Mouse (Mus musculus) embryonic facial prominence, embryonic 15.5 days (tissue): ENCODE measurements around the gene Pdia3. TPM values are rescaled to one million over a fixed set of nuclear protein-coding genes. Genes with fewer than 3 reads are reported as not detected.
A peak's percentile ranks its signal among the peaks of the same experiment; 100 is the strongest.
"Not testable (repeated sequence)": the region's sequence is repeated elsewhere in the genome, so short reads cannot be mapped to it uniquely, and the experiment has no call there.

Source experiments
- ATAC-seq: fragments of 200-750 bp; cut with Nextera tagmentation; 2 replicates; pipeline ENCODE4 v1.8.0; 2017; ENCODE audit warnings: low read depth, moderate TSS enrichment; ENCODE audit not compliant: insufficient number of reproducible peaks, low FRiP score, low TSS enrichment
- H3K27ac ChIP-seq: fragments of 300-500 bp; sonication (generic); replicated peaks from 2 replicates; pipeline ENCODE4 v1.5.1; 2015; ENCODE audit warnings: mild to moderate bottlenecking, inconsistent platforms
- H3K27me3 ChIP-seq: fragments of 300-500 bp; sonication (generic); 2 replicates; pipeline ENCODE4 v1.6.1; 2015; ENCODE audit warnings: inconsistent platforms
- H3K36me3 ChIP-seq: fragments of 300-500 bp; sonication (generic); 2 replicates; pipeline ENCODE4 v1.6.1; 2015; ENCODE audit warnings: mild to moderate bottlenecking, inconsistent platforms
- H3K4me1 ChIP-seq: fragments of 300-500 bp; sonication (generic); 2 replicates; pipeline ENCODE4 v1.6.1; 2015; ENCODE audit warnings: inconsistent platforms
- H3K4me2 ChIP-seq: fragments of 300-500 bp; sonication (generic); replicated peaks from 2 replicates; pipeline ENCODE4 v1.6.1; 2015; ENCODE audit warnings: mild to moderate bottlenecking, inconsistent platforms
- H3K4me3 ChIP-seq: fragments of 300-500 bp; sonication (generic); replicated peaks from 2 replicates; pipeline ENCODE4 v1.5.1; 2015; ENCODE audit warnings: mild to moderate bottlenecking, inconsistent platforms
- H3K9ac ChIP-seq: fragments of 300-500 bp; sonication (generic); 2 replicates; pipeline ENCODE4 v1.6.1; 2015; ENCODE audit warnings: inconsistent platforms
- H3K9me3 ChIP-seq: fragments of 300-500 bp; sonication (generic); replicated peaks from 2 replicates; pipeline ENCODE4 v1.6.1; 2016; ENCODE audit warnings: inconsistent platforms
- WGBS: fragments of 180-500 bp; shearing (Covaris S2); methylation state at CpG from one replicate; pipeline ENCODE4 v1.1.7; 2015; 5-methylcytosine and 5-hydroxymethylcytosine counted together
- polyA plus RNA-seq: library from polyadenylated mRNA; unstranded; fragments of >200 nt; fragmentation: Nextera tagmentation; extraction: Ambion mirVana; gene quantifications from 2 replicates; pipeline ENCODE4 v1.2.1, GENCODE M21; 2015

The Pdia3 gene
- polyA plus RNA-seq, 1 experiment from 2014 or later, result 770 TPM

DNA sequence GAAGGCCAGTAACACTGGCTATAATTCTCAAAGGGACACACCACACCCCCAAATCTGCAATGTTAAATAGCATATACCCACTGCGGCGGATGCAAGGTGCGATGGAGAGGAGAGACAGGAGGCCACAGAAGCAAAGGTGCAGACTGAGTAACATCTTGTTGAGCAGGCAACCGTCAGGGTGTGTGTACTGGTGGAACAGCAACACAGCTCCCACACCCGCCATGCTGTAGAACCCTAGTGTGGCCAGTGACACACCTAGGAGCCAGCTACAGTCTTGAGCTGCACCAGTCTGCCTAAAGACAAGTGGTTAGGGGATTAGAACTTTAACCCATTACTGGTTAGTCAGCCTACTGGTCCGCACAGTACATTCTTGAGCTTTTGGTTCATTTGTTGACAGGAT is 40.3 kb downstream of the Pdia3 start:
- H3K4me1 ChIP-seq, result peaks cover 38% of the 10 kb centered on the region
- no peak overlapping the region for H3K27ac ChIP-seq
- no peak for ATAC-seq
- H3K4me3 ChIP-seq, result no peak overlapping the region
- H3K9ac ChIP-seq, result no peak overlapping the region
- H3K9me3 ChIP-seq, result no peaks in the 10 kb centered on the region
- H3K36me3 ChIP-seq, result peaks cover 35% of the 10 kb centered on the region
- H3K4me2 ChIP-seq, result no peak overlapping the region
- no peaks in the 10 kb centered on the region for H3K27me3 ChIP-seq
- 84% methylated on average over 6 of the region's 6 CpGs for WGBS

DNA sequence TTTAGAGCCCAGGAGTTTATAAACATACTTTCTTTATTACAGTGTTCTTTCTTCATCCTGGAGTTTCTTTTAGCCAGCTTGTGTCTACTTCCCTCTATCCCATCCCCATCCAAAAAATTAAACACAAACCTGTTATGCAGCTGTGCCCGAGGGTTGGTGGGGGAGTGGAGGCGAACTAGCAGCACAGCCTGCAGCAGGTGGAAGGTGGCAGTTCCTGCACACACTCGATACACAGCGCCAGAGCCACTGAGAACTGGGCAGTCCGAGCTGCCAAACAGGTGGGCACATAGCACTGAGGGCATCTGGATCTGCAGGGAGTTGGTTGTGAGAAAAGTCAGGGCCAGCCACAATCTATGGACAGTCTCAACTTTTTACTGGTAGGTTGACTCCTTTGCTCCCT is 42.0 kb downstream of the Pdia3 start:
- WGBS, result 71% methylated on average over 5 of the region's 5 CpGs
- H3K27ac ChIP-seq, result no peak overlapping the region
- H3K4me3 ChIP-seq, result no peak overlapping the region
- H3K9me3 ChIP-seq, result no peaks in the 10 kb centered on the region
- H3K4me2 ChIP-seq, result no peak overlapping the region
- no peak overlapping the region for H3K9ac ChIP-seq
- peaks cover 33% of the 10 kb centered on the region for H3K4me1 ChIP-seq
- H3K27me3 ChIP-seq, result no peaks in the 10 kb centered on the region
- ATAC-seq, result no peak
- peaks cover 37% of the 10 kb centered on the region for H3K36me3 ChIP-seq

DNA sequence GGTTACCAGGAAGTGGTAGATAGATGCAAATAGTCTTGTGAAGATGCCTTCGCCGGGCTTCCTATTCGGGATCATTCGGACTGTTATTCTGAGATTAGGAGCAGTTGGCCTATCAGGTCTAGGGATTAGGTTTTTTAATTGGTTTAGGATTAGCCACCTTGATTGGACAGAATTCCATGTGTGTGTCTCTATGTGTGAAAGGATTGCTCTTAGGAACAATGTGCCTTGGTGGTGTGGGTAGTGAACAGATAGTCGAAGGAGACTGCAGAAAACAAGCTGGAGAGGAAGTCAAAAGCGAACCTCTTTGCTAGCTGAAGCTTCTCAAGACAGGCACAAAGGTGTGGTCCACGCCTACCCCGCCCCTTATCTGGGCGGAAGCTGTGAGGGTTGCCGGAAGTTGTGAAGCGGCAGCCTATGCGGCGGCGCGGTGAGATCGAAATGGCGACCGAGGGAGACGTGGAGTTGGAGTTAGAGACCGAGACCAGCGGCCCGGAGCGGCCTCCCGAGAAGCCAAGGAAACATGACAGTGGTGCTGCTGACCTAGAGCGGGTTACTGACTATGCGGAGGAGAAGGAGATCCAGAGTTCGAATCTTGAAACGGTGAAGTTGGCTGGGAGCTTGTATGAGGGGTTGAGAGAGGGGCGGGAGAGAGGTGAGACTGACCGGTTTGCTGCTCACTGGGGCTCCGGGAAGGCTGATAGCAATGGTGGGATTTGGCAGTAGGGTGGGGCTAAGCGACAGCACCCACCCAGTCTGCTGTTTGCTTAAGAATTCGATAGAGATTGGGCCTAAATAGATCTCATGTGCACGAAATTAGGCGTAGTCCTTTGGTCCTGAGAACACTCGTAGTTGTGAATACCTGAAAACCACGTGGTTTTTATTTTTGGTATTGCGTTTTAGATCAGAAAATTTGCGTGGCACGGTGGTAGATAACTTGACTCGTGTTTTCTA is 43.4 kb downstream of the Pdia3 start, which contains the start of gene Serinc4:
Gene Serinc4 (minus strand): TSS at position 90 of the 951 bp plus-strand sequence.
- ATAC-seq, result peak; percentile 82

DNA sequence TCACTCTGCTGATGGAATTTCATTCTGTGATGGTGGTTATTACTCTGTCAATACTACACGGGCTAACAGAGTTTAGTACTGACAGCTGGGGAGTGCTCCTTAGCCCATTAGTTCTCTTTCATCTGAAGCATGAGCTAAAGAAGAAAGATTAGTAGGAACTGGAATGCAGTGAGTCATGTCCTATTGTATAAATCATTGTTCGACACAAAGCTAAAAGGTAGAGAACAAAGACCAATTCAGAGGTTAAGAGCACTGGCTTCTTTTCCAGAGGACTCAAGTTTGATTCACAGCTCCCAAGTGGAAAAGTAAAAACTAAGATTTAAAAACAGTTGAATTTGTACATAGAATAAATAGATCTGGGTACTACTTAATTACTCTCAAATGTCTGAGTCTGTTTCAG is 46.5 kb downstream of the Pdia3 start:
- H3K27ac ChIP-seq, result no peak overlapping the region
- H3K4me1 ChIP-seq, result peaks cover 11% of the 10 kb centered on the region
- WGBS, result 70% methylated on average over 2 of the region's 2 CpGs
- no peaks in the 10 kb centered on the region for H3K9me3 ChIP-seq
- no peak overlapping the region for H3K4me2 ChIP-seq
- ATAC-seq, result no peak
- no peak overlapping the region for H3K9ac ChIP-seq
- peaks cover 11% of the 10 kb centered on the region; the same call in 1 of the 2 replicates for H3K36me3 ChIP-seq
- H3K4me3 ChIP-seq, result no peak overlapping the region
- H3K27me3 ChIP-seq, result no peaks in the 10 kb centered on the region

More for the DNA sequence above, 43.4 kb downstream of the Pdia3 start, which contains the start of gene Serinc4:
- peak within 1 kb of the TSS; percentile 53 for H3K4me2 ChIP-seq
- WGBS, result 4% methylated on average over 41 of the region's 41 CpGs
- H3K27ac ChIP-seq, result peak within 1 kb of the TSS; percentile 83
- H3K36me3 ChIP-seq, result peaks cover 32% of the 10 kb centered on the region
- no peaks in the 10 kb centered on the region for H3K27me3 ChIP-seq
- H3K9me3 ChIP-seq, result no peaks in the 10 kb centered on the region
- H3K4me3 ChIP-seq, result peak within 1 kb of the TSS; percentile 74
- peaks cover 23% of the 10 kb centered on the region for H3K4me1 ChIP-seq
- H3K9ac ChIP-seq, result peak within 1 kb of the TSS; percentile 71

DNA sequence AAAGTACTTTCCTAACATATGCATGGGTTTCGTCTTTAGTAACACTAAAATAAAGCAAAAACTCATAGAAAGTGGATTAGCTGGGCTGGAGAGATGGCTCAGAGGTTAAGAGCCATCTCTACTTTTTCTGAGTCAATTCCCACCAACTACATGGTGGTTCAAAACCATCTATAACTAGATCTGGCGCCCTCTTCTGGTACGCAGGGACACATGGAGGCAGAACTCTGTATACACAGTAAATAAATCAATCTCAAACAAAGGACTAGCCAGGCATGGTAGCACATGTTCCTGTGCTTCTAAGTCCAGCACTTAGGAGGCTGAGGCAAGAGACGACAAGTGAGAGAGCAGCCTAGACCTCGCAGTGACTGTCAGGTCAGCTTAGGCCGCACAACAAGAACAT is 55.4 kb downstream of the Pdia3 start:
- not testable (repeated sequence) for ATAC-seq, H3K9ac ChIP-seq, H3K4me2 ChIP-seq, H3K9me3 ChIP-seq, H3K27ac ChIP-seq, H3K4me1 ChIP-seq, H3K36me3 ChIP-seq, H3K4me3 ChIP-seq, H3K27me3 ChIP-seq
- 47% methylated on average over 3 of the region's 6 CpGs for WGBS

DNA sequence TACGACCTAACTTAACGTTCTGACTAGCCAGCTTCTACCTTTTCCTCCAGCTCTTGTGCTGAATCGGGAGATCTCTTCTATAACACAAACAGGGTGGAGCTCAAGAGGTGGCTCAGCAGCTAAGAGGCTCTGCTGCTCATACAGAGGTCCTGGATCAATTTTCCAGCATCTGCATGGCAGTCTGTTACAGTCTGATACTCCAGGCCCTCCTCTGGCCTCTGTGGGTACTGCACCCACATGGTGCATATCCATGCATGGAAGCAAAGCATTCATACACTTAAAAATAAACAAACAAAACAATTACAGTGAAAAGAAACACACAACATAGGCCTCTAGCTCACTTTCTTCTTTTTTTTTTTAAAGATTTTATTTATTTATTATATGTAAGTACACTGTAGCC is 59.2 kb downstream of the Pdia3 start:
- not testable (repeated sequence) for H3K9me3 ChIP-seq, H3K27me3 ChIP-seq, H3K27ac ChIP-seq, H3K9ac ChIP-seq, H3K36me3 ChIP-seq, ATAC-seq, H3K4me1 ChIP-seq
- 0 out of 2 replicates have a peak overlapping the region, but pooled peaks have one; percentile 65 for H3K4me3 ChIP-seq
- WGBS, result 96% methylated on average over 3 of the region's 3 CpGs
- H3K4me2 ChIP-seq, result peak overlapping the region; percentile 71

DNA sequence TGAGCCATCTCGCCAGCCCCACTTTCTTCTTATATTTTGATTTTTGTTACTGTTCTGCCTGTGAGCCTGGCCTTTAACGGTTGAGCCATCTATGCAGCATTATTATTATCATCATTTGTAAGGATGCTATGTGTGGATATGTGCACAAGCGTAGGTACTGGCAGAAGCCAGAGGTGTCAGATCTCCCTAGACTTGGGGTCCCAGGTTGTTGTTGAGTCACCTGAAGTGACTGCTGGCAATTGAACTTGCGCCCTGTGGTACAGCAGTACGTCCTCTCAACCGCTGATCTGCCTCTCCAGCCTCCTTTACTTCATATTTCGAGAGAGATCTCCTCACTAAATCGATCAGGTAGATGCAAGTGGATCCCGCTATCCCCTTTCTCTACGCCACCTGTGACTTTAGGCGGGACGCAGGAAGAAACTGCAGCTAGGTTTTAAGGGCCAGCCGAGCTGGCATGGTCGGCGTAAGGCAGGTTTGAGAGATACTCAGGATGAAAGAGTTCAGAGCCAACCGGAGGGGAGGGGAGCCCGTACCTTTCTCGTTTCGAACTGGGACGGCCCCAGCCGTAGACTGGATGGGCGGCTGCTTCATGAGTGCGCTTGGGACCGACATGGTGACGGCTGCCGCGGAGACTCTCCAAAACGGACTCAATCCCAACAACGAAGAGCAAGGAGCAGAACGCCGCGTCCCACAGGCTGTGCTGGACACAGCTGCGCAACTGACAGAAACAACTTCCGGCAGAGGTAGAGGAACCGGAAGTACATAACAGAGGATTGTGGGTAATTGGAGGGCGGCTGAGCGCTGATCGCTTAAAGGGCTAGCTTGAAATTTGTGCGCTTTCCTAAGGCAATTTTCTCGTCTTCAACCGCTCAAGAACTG is 60.0 kb downstream of the Pdia3 start, which contains the start of gene Mfap1b:
Gene Mfap1b (minus strand): TSS at position 767 of the 879 bp plus-strand sequence.
- H3K4me1 ChIP-seq, result not testable (repeated sequence)
- peak within 1 kb of the TSS; percentile 72 for H3K27ac ChIP-seq
- WGBS, result 7% methylated on average over 41 of the region's 41 CpGs

DNA sequence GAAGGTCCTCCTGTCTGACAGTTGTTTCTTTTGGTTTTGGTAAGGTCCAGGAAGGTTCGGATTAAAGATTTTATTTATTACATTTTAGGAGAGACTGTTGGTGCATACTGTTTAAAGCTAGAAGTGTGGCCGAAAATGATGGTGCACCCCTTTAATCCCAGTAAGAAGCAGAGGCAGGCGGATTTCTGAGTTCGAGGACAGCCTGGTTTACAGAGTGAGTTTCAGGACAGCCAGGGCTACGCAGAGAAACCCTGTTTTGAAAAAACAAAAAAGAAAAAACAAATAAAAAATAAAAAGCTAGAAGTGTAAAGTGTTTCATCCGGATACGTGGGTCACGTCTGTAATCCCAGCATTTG is 60.6 kb downstream of the Pdia3 start:
- H3K4me2 ChIP-seq, result peak overlapping the region; percentile 71
- H3K27me3 ChIP-seq, result no peaks in the 10 kb centered on the region
- H3K4me3 ChIP-seq, result peak overlapping the region; percentile 65
- WGBS, result 31% methylated on average over 8 of the region's 8 CpGs
- 0 out of 2 replicates have a peak overlapping the region, but pooled peaks have one; percentile 64 for H3K9ac ChIP-seq
- H3K4me1 ChIP-seq, result no peaks in the 10 kb centered on the region
- H3K36me3 ChIP-seq, result no peaks in the 10 kb centered on the region
- peak overlapping the region; percentile 72 for H3K27ac ChIP-seq
- no peaks in the 10 kb centered on the region for H3K9me3 ChIP-seq
- ATAC-seq, result 0 out of 2 replicates have a peak, but pooled peaks have one; percentile 15

More for the DNA sequence above, 60.0 kb downstream of the Pdia3 start, which contains the start of gene Mfap1b:
- H3K9ac ChIP-seq, result peak within 1 kb of the TSS; percentile 64
- H3K4me3 ChIP-seq, result peak within 1 kb of the TSS; percentile 65
- peak; percentile 86 for ATAC-seq
- H3K9me3 ChIP-seq, H3K36me3 ChIP-seq, H3K27me3 ChIP-seq: not testable (repeated sequence)
- peak within 1 kb of the TSS; percentile 71 for H3K4me2 ChIP-seq

DNA sequence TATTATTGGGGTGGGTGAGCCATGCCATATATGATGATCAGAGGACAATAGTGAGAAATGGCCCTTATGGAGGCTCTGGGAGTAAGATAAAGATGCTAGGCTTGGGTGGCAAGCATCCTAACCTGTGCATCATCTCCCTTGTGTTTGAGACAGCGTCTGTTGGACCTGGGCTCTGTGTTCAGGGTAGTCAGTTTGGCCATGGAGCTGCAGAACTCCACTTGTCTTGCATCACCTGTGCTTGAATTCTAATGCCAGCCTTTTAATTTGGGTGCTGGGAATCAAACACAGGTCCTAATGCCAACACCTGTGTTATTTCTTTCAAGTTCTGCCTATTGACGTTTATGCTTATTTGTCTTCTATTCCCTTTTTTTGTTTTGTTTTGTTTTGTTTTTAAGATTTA is 61.7 kb downstream of the Pdia3 start:
- not testable (repeated sequence) for H3K36me3 ChIP-seq, H3K9me3 ChIP-seq, H3K4me1 ChIP-seq, H3K27ac ChIP-seq, H3K4me3 ChIP-seq, ATAC-seq, H3K27me3 ChIP-seq, H3K9ac ChIP-seq, H3K4me2 ChIP-seq
- WGBS, result 96% methylated on average over 2 of the region's 2 CpGs

DNA sequence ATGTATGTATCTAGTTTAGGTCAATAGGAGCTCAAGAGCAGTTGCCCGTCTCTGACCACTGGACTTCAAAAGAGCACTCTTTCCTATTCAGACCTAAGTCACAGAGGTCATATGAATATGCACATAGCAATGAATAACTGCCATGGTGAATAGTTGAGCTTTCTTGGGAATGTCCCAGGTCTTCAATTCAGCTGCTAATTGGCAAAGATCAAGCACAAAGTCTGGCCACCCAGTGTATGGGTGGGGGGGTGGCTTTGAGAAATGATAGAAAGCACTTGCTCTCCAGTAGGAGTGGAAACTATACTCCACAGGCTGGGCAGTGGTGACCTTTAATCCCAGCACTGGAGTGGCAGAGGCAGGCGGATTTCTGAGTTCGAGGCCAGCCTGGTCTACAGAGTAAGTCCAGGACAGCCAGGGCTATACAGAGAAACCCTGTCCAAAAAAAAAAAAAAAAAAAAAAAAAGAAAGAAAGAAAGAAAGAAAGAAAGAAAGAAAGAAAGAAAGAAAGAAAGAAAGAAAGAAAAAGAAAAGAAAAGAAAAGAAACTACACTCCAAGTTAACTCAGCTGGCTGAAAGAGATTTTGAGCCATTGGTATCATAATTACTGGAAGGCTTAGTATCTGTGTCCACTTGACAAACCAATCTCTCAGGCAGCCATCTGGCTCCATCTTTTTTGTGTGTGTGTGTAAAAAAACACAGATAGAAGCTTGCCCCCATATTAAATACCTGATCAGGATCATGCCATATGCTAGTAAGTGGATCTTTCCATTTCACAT is 64.1 kb downstream of the Pdia3 start:
- Histone ChIP-seq H3K4me2 (no peak overlapping the region), H3K9me3 (no peaks in the 10 kb centered on the region), H3K27me3 (no peaks in the 10 kb centered on the region), H3K36me3 (no peaks in the 10 kb centered on the region), H3K4me3 (no peak overlapping the region), H3K9ac (no peak overlapping the region), H3K4me1 (no peaks in the 10 kb centered on the region), H3K27ac (no peak overlapping the region)
- 86% methylated on average over 3 of the region's 3 CpGs for WGBS
- ATAC-seq, result no peak
